Comparison of ENCODE assay signal across 12 mouse cellular contexts in genomic region chr2:148687971-148688370, GRCm38 (mm10).
"Had no signal": no experiment of that assay in that cellular context is flagged by ENCODE, and none has a peak within 500 bp of the region (broad histone marks: within the 10 kb centered on the region; RNA-seq: fewer than 3 reads in every experiment).

No protein-coding gene starts in this region.

- H3K4me1 ChIP-seq: limb, embryonic 13.5 days; neural tube, embryonic 12.5 days; stomach, embryonic 15.5 days had no signal

- DNase-seq: left cerebral cortex, postnatal 4 days; liver, embryonic 13.5 days; lung, adult 18-20 months; right cerebral cortex, postnatal 4 days; thymus, postnatal 4 days had no signal

- H3K4me3 ChIP-seq: hindbrain, embryonic 13.5 days; layer of hippocampus, adult 2 months; limb, embryonic 13.5 days; liver, embryonic 13.5 days; midbrain, embryonic 13.5 days; neural tube, embryonic 12.5 days; stomach, embryonic 15.5 days had no signal

- H3K27me3 ChIP-seq: hindbrain, embryonic 13.5 days; limb, embryonic 13.5 days; liver, embryonic 13.5 days; midbrain, embryonic 13.5 days; neural tube, embryonic 12.5 days; stomach, embryonic 15.5 days had no signal

- H3K4me2 ChIP-seq: hindbrain, embryonic 13.5 days; limb, embryonic 13.5 days; liver, embryonic 13.5 days; midbrain, embryonic 13.5 days; neural tube, embryonic 12.5 days; stomach, embryonic 15.5 days had no signal

- H3K9ac ChIP-seq: hindbrain, embryonic 13.5 days; limb, embryonic 13.5 days; liver, embryonic 13.5 days; midbrain, embryonic 13.5 days; neural tube, embryonic 12.5 days; stomach, embryonic 15.5 days had no signal

- H3K9me3 ChIP-seq: hindbrain, embryonic 13.5 days; limb, embryonic 13.5 days; liver, embryonic 13.5 days; midbrain, embryonic 13.5 days; neural tube, embryonic 12.5 days; stomach, embryonic 15.5 days had no signal

- H3K27ac ChIP-seq: hindbrain, embryonic 13.5 days; hindbrain, postnatal 0 days; layer of hippocampus, adult 2 months; limb, embryonic 13.5 days; liver, embryonic 13.5 days; midbrain, embryonic 13.5 days; neural tube, embryonic 12.5 days; stomach, embryonic 15.5 days had no signal

- ATAC-seq: hindbrain, postnatal 0 days; midbrain, embryonic 13.5 days had no signal
